Mouse (Mus musculus): Measurements from ENCODE around the gene Capn11.

GRCm38 (mm10) chr17:45659225-45659624 lies at the start of gene Capn11:
- no peak for TF ChIP-seq CTCF (IDR thresholded peaks at IDR 0.05; ENCODE audit: insufficient read depth, low read depth, low read length)
- no peak for TF ChIP-seq POLR2A (IDR thresholded peaks at IDR 0.05; ENCODE audit: insufficient read depth, low read depth, low read length)

Data from olfactory bulb, adult 2 months (tissue).